Mouse (Mus musculus) E14TG2a.4 (cell line): ENCODE data around the gene Teddm1a.

ENCODE experiments used
- H3K27me3 ChIP-seq: 2 replicates; pipeline ENCODE4 v1.6.1; 2014; ENCODE audit warnings: low read length, control low read depth; ENCODE audit not compliant: insufficient read depth
- H3K36me3 ChIP-seq: 2 replicates; pipeline ENCODE4 v1.6.1; 2014; ENCODE audit warnings: low read length, control low read depth; ENCODE audit not compliant: insufficient read depth
- H3K4me1 ChIP-seq: replicated peaks from 2 replicates; pipeline ENCODE4 v1.6.1; 2014; ENCODE audit warnings: low read depth, low read length, control low read depth
- H3K4me3 ChIP-seq: replicated peaks from 2 replicates; pipeline ENCODE4 v1.5.1; 2014; ENCODE audit warnings: mild to moderate bottlenecking, low read length
- H3K9me3 ChIP-seq: 2 replicates; pipeline ENCODE4 v1.6.1; 2014; ENCODE audit warnings: low read length, control low read depth
- CTCF ChIP-seq: conservative IDR thresholded peaks from 2 replicates; pipeline ENCODE4 v1.5.1; 2014; ENCODE audit warnings: low read length
- NANOG ChIP-seq: IDR thresholded peaks from 2 replicates; pipeline ENCODE4 v1.6.1; 2014; ENCODE audit warnings: borderline replicate concordance, low read length, mixed read lengths
- POU5F1 ChIP-seq: IDR thresholded peaks from 2 replicates; pipeline ENCODE4 v1.6.1; 2014; ENCODE audit warnings: low read length, borderline replicate concordance

Teddm1a gene

DNA sequence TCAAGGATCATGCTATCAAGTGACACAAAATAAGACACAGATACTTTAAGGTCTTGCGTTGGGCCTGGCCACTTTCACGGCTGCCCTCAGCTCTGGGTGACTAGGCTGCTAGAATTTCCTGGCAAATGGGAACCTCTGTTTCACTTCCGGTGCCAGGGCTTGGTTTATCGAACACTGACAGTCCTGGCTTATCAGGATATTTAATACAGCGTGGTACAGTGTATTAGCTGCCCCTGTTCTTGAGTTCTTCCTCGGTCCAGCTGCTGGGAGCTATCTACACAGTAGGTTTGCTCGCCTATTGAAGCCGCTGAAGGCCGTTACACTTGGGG is 18.4 kb downstream of the Teddm1a start:
- peaks cover 12% of the 10 kb centered on the region for H3K9me3 ChIP-seq
- H3K36me3 ChIP-seq, result peaks cover 73% of the 10 kb centered on the region
- TF ChIP-seq POU5F1, result no peak

DNA sequence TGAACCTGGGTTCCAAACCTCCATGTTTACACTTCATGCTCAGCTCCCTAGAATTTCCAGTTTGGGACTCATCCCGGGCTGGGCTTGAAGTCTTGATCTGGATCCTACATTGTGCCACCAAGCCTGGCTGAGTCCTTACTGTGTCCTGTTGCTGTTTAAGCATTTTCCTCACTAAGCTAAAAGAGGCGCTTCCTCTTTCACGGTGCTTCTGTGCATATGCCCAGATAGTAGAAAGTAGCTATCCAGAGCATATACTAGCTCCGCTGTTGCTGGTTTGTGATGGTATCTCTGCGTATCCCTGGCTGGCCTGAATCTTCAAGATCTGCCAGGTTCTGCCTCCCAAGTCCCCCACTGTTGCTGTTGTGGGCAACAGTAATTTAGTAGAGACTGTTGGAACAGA is 18.9 kb downstream of the Teddm1a start:
- Histone ChIP-seq H3K27me3 (no peaks in the 10 kb centered on the region), H3K9me3 (peaks cover 13% of the 10 kb centered on the region), H3K36me3 (peaks cover 68% of the 10 kb centered on the region), H3K4me3 (no peak overlapping the region), H3K4me1 (peaks cover 54% of the 10 kb centered on the region)
- no peak for TF ChIP-seq CTCF
- TF ChIP-seq POU5F1, result no peak
- TF ChIP-seq NANOG, result no peak

More for the DNA sequence above, 18.4 kb downstream of the Teddm1a start:
- no peaks in the 10 kb centered on the region for H3K27me3 ChIP-seq
- peaks cover 58% of the 10 kb centered on the region for H3K4me1 ChIP-seq
- H3K4me3 ChIP-seq, result no peak overlapping the region

DNA sequence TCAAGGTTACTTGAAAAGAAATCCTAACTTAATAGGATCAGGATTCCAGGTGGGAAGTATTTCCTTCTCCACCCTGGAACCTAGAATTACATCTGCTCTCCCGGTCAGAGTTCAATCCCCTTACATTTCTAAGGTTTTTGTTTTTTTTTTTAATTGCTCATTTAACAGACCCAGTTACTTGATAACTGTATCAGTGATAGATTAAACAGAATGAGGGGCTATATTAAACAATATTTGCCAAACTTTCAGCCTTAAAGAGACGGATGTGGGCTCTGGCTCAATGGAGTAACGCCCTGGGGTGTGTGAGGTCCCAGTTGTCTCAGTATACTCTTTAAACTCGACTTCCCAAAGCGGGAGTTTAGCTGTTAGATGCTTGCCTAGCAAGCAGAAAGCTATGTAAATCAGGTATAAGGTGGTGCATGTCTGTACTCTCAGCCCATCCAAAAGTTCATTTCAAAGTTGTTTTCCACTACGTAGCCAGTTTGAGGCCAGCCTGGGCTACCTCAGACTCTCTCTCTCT is 19.8 kb downstream of the Teddm1a start:
- Histone ChIP-seq H3K36me3 (peaks cover 59% of the 10 kb centered on the region), H3K4me3 (no peak overlapping the region), H3K27me3 (no peaks in the 10 kb centered on the region), H3K4me1 (peaks cover 54% of the 10 kb centered on the region), H3K9me3 (peaks cover 13% of the 10 kb centered on the region)
- no peak for TF ChIP-seq CTCF
- TF ChIP-seq NANOG, result no peak
- no peak for TF ChIP-seq POU5F1

DNA sequence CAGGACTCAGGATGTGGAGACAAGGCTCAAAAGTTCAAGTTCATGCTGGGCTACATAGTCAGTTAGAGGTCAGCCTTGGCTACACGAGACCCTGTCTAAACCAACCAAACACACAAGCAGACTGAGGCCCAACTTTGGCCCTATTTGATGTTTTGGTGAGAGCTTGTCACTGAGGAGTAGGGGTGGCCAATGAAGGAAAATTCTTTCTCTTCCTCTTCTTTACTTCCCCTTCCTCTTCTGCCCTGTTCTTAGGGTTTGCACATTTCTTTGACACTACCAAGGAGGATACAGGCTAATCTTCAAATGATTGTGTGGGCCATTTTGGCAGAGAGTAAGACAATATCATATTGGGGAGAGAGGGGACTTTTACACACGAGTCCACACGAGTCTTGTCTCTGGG is 22.3 kb downstream of the Teddm1a start:
- peaks cover 13% of the 10 kb centered on the region for H3K9me3 ChIP-seq
- H3K36me3 ChIP-seq, result peaks cover 34% of the 10 kb centered on the region
- H3K27me3 ChIP-seq, result no peaks in the 10 kb centered on the region
- TF ChIP-seq POU5F1, result no peak
- no peak for TF ChIP-seq NANOG
- no peak for TF ChIP-seq CTCF
- peaks cover 30% of the 10 kb centered on the region for H3K4me1 ChIP-seq
- no peak overlapping the region for H3K4me3 ChIP-seq

DNA sequence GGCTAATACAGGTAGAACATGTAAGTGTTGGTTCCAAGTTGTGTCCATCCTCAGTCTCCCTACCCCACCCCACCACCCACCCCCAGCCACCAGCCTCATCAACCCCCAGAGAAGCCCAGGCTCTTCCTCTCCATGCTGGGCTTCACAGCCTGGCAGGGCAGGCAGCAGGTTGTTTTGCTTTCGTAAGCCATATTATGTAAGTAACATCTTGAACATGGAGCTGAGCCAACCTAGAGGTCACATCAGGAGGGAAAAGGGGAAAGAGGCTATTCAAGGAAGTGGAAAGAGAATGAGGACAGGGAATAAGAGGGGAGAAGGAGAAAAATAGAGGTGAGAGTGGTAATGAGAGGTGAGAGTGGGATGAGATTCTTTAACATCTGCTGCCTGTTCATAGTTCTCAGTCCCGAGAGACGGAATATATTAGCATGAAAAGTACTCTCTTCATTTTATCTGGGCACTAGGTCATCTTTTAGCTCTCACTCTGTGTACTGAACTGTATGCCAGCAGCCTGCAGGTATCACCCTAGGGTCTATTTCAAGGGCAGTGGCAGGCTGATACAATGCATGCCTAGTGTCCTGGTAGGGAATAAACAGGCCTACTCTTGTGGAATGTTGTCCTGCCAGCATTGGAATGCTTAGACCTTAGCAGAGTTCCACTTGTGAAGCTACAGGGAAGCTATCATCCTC is 27.1 kb downstream of the Teddm1a start:
- TF ChIP-seq NANOG (no peak), POU5F1 (no peak), CTCF (no peak)
- H3K4me3 ChIP-seq, result no peak overlapping the region
- H3K9me3 ChIP-seq, result peaks cover 13% of the 10 kb centered on the region
- peaks cover 21% of the 10 kb centered on the region for H3K4me1 ChIP-seq
- no peaks in the 10 kb centered on the region for H3K36me3 ChIP-seq
- no peaks in the 10 kb centered on the region for H3K27me3 ChIP-seq

DNA sequence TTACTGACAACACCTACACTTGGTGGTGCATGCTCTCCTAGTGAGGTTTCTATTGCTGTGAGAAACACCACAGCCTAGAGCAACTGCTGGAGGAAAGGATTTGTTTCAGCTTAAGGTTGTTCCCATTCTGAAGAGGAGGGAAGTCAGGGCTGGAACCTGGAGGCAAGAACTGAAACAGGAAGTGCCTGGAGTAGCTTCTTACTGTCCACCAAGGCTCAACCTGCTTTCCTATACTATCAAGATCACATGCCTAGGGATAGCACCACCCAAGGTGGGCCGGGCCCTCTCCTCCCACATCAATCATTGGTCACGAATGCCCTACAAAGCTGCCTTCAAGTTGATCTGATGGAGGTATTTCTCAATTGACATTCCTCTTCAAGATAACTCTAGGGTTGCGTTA is 30.1 kb downstream of the Teddm1a start:
- Histone ChIP-seq H3K9me3 (no peaks in the 10 kb centered on the region), H3K4me3 (no peak overlapping the region), H3K27me3 (no peaks in the 10 kb centered on the region), H3K36me3 (no peaks in the 10 kb centered on the region), H3K4me1 (peaks cover 15% of the 10 kb centered on the region)
- TF ChIP-seq NANOG (no peak), CTCF (no peak), POU5F1 (no peak)

DNA sequence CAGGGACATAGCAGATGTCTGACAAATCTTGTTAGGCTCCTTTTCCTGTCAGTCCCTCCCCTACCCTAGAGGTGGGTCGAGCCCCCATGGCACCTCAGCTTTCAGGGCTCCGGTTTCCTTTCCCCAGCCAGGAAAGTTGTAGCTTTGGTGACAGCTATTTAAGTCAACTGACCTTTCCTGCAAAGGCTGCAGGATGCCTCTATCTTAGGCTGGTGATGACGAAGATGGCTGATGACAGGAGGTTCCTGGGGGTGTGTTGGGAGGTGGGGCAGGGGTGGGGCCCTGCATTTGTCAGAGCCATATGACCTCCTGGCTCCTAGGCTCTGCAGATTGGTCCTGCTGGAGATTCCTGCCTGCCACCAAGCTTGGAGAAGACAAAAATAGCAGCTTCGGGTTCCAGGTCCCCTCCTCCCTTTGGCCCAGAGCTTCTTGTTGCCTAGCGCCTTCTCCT is 31.1 kb downstream of the Teddm1a start:
- H3K4me1 ChIP-seq, result peaks cover 15% of the 10 kb centered on the region
- peaks cover 5% of the 10 kb centered on the region; the same call in 1 of the 2 replicates for H3K9me3 ChIP-seq
- H3K36me3 ChIP-seq, result no peaks in the 10 kb centered on the region
- no peaks in the 10 kb centered on the region for H3K27me3 ChIP-seq
- TF ChIP-seq NANOG, result no peak
- no peak for TF ChIP-seq CTCF
- TF ChIP-seq POU5F1, result no peak
- no peak overlapping the region for H3K4me3 ChIP-seq

DNA sequence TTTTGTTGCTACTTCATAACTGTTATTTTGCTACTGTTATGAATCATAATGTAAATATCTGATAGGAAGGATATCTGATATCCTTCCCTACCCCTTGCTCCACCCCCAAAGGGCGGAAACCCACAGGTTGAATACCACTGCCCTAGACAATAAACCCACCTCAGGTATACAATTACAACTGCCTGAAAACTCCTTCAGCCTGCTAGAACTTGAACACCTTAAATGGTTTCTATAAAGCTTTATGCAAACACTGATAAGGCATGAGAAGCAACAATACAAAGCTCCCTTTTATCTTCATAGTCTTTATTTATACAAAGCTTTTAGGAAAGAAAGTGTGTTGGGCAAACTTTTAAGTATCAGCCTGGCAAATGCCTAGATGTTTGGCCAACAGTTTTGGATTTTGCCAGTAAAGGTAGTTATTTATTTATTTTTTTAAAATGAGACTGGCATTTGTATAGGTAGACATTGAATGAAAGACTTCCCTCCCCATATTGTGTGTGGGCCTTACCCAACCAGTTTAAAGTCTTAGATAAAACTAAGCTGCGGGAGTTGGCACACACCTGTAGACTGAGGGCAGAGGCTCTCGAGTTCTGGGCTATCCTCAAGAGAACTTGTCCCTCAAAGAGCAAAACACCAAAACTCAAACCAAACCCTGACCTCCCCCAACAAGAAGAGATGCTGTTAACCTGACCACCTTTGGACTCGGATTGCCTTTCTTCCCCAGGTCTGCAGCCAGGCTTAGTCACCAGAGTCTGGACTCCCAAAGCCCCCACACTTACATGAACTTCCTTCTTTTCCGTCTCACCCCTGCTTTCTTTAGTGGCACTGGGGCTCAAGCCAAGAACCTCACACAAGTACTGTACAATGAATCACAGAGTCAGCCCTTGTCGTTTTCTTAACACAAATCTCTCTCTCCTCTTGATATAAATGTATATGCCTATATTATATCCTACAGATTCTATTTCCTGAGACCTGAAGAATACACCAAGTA is 33.1 kb downstream of the Teddm1a start:
- Histone ChIP-seq H3K36me3 (no peaks in the 10 kb centered on the region), H3K27me3 (no peaks in the 10 kb centered on the region), H3K4me3 (no peak overlapping the region), H3K4me1 (peaks cover 15% of the 10 kb centered on the region), H3K9me3 (peaks cover 17% of the 10 kb centered on the region)
- no peak for TF ChIP-seq POU5F1
- TF ChIP-seq NANOG, result no peak
- TF ChIP-seq CTCF, result no peak
